Mouse (Mus musculus) testis, postnatal 10 days (tissue): Measurements from ENCODE around the gene Nfib.

Experiments used
- DNase-seq: peaks from one replicate; pipeline ENCODE4 v3.0.0; 2021; ENCODE audit warnings: low spot score

Nfib gene

GRCm38 (mm10) chr4:82592086-82593030, 113.2 kb downstream of the Nfib start:
- DNase-seq = no peak

DNA sequence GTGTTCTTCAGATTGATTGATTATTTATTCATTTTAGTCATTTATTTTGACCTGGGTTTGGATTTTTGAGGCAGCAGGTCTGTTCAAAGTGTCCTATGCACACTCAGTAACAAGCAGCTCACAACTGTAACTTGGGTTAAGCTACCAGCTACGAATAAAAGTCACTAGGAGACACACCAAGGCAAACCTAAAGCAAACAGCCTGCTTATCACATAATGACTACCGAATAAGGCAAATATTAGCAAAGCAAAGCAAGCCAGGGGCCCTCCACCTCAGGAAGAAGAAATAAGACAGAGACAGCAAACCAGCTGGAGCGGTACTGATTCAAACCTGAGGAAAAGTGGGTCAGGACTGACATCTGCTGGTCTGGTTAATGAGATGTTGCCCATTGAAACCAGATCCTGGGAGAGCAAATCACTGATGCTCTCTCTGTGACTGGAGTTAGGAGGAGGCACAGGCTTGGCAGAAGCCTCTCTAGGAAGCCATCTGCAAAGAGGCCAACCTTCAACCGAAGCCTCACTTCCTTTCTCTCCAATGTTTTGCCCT, 116.1 kb downstream of the Nfib start:
- DNase-seq = peak; percentile 53

GRCm38 (mm10) chr4:82588718-82589117, 116.8 kb downstream of the Nfib start:
- no peak for DNase-seq

DNA sequence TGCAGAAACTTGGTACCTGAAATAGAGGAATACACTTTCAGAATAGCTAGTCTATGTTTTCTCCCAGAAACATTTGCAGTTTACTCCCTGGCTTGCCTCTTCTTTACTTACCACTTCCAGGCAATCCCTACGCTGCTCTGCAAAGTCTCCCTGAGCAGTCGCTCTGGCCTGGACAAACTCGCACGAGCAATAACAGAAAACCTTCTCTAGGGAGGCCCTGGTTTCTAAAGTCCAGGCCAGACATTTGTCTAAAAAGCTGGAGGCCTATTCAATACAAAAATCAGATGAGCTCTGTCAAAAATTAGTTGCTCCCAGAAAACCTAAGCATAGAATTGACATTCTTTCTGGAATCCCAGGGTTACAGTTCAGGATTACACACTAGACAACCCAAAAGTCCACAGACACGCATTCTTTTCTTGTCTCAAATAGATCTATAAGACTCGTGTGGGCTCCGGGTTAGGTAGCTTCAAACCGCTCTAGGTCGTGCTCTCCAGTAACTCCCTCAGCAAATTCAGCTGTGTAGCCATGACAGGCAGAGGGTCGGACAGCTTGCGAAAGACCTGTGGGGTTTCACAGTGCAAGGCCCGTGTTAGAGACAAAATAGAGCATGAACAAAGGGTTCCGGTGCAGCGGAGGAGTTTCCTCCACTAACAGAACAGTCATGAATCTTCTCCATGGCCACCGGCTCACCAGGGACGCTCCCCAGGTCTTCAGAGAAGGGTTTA, 118.2 kb downstream of the Nfib start:
- DNase-seq = no peak

GRCm38 (mm10) chr4:82586637-82587036, 118.9 kb downstream of the Nfib start:
- no peak for DNase-seq

DNA sequence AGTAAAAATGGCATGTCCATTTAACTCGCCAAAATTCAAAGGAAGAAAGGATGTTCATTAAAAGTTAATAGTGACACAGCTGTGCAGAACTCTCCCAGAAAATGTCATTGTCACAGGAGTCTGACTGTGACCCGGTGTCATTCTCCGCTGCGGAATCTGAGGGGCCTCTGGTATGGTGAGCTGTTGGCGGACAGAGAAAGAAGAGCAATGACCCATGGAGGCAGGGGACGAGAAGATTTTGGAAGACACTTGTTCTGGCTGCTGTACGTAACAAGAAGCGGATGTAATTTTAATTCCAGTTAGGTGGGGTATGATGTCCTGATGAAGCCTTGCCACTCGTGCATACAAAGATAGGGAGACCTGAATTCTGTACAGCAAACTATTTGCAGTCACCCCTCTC, 120.0 kb downstream of the Nfib start:
- no peak for DNase-seq

DNA sequence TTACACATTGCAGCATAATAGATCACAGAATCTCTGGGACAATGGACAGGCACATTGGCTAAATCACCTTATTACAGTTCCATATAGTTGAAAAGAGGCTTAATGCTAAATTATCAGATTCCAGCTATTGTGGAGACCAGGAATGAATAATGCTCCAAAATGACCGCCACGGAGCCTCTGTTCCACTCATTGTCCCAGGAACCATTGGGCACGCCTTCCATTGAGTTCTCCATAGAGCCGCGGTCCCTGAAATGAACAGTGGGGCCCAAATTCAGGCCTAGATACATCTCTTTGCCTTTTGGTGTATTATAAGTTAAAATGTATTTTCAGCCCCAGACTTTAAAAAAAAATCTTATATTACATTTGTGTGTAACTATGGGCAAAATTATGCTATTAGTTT, 120.5 kb downstream of the Nfib start:
- DNase-seq = no peak

GRCm38 (mm10) chr4:82584548-82584947, 121.0 kb downstream of the Nfib start:
- no peak for DNase-seq

- DNase-seq = no peak
These were observed 132.3 kb downstream of the Nfib start for GRCm38 (mm10) chr4:82573291-82573605.

- no peak for DNase-seq
These were observed 132.9 kb downstream of the Nfib start for GRCm38 (mm10) chr4:82572410-82573290.

DNA sequence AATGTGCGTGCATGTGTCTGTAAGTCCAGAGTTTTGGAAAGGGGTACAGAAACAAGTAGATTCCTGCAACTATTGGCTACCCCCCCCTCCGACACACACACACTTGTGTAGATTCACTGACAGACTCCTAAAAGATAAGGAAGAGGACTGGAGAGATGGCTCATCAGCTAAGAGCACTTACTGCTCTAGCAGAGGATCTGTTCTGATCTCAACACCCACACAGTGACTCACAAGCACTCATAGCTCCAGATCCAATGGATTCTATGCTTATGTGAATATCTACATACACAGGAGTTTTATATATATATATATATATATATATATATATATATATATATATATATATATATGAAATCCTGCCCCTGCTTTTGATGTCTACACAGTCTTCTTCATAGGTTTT, 146.7 kb downstream of the Nfib start:
- DNase-seq = no peak

DNA sequence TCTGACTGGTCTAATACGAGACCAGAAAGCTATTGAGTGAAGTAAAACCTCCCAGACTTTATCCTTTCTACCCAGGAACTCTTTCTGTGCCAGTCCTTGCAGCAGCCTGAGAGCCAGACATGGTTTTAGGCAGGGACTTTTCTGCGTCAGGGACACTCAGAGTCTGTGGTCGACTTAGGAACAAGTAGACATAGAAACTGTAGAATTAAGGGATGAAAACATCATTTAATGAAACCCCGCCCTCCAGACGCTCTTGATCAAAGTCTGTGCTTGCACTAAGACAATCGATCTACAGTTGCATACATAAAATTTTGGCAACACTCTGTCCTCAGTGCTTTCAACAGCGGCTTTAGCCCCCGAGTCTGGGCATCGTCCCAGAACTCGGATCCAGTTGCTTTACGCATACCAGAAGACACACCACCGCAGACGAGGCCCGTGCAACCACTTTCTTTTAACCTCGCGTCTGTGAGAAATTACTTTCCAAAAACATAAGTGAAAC, 149.8 kb downstream of the Nfib start:
- no peak for DNase-seq

DNA sequence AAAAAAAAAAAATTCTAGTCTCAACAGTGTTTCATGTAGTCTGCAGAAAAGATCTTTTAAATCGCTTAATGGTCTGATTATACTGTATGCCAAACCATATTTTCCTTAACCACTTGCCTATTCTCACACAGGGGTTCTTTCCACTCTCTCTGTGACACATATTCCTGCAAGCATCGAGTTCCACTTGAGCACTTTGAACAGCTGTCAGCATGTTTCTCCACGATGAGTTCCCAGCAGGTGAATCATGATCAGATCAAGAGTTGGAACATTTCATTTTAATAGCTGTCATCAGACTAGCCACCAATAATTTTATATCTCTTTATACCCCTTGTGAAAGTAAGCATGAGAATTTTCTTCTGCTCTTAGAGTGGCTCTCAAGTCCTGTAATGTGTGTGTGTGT, 151.9 kb downstream of the Nfib start:
- no peak for DNase-seq

DNA sequence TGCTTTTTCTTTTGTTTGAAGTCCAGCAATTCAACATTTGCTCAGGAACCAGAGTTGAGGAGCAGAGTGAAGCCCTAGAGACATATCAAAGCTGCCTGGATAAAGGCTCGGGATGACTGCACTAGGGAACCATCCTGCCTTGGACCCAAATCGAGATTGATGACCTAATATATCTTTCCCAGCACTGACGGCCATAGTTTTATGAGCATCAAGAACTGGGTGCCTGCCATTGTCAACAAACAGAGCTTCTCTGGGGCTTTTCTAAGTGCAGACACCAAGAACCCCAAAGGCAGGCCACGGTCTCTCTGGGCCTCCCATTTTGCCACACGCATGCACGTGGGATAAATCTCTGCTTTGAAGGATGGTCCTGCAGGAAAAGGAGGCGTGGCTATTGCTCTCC, 153.3 kb downstream of the Nfib start:
- no peak for DNase-seq

GRCm38 (mm10) chr4:82549762-82550380, 155.7 kb downstream of the Nfib start:
- no peak for DNase-seq

DNA sequence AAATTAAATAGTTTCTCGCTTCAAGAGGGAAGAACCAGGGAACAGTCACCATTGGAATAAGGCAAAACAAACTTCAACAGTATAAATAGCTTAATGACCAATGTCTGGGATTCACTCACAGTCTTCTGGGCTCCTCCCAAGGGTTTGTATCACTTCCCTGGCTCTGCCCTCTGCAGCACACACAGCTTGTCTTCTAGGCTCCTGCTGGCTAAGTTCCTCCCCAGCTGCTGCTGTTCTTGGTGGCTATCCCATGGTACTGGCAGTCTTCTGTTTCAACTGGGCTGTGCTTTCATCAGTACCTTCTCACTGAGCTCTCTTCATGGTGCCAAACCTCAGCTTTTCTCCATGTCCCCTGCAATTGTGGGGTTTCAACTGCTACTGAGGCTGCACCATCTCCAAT, 157.3 kb downstream of the Nfib start:
- DNase-seq = no peak

GRCm38 (mm10) chr4:82543936-82544335, 161.6 kb downstream of the Nfib start:
- no peak for DNase-seq

GRCm38 (mm10) chr4:82543398-82543740, 162.2 kb downstream of the Nfib start:
- no peak for DNase-seq

DNA sequence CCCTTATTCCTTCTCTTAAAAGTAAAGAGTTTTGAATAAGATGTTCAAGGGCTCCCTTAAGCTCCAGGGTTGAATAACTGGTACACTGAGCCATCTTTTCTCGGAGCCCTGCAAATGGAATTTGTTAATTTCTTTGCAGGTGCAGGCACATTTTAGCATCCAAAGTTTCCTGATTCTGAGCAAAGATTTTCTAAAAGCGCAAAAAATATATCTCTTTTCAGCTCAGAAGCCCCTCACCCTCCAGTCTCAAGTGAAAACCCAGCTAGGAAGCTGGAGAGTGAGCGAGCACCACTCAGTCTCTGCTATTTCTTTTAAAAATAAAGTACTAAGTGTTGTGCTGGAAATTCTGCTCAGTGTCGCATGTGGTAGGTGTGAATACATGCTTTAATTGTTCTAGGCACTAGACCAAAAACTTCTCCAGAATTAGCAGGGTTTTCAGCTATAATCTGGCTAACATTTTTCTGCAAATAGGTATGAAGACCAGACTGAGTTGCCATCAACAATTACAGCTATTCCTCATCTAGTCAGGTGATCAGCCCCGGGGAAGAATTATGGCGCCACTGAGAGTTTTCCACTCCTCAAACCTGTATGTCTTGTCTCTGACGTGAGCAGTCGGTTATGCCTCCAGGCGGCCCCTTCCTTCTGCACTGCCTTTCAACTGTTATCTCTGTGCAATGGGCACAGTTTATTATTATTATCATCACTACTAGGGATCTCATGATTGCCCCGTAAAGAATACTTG, 162.7 kb downstream of the Nfib start:
- DNase-seq = no peak

DNA sequence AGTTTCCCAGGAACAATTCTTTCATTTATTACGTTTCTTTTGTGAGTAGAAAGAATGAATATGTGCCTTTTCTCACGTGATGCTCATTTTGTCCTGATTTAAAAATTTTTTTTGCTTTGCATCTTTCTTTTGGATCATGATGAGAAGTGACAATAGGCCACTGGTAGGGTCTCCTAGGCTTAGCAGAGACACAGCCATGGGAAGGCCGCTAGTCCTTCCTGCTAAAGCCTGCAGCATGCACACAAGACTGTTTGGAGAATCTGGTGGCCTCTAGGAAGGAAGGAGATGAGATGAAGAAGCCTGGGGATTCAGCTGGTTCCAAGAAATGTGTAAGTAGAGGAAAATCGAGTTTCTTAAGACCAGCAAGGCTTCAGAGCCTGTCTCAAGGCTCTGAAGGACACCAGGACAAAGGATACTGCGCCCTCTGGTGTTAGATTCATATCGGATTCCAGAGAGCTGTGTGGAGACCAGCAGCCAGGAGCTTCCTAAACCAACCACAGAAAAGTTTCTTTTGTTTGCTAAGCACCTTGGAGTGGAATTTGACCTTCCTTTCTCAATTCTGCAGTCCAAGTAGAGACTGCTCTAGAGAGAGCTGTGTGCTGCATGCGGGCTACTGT, 163.5 kb downstream of the Nfib start:
- DNase-seq = peak; percentile 79
